Mouse (Mus musculus) heart, adult 8-10 months (tissue): ENCODE data around the gene Olfr433. TPM values are rescaled to one million over a fixed set of nuclear protein-coding genes. Genes with fewer than 3 reads are reported as not detected.

ENCODE experiments used
- total RNA-seq, 4 experiments: library from RNA; stranded (reverse); gene quantifications; 2 replicates each; pipeline ENCODE4 v1.2.4; 2022

Gene Olfr433
- total RNA-seq, 4 experiments from 2014 or later = not detected

Other genes with a start within 250 kb of the Olfr433 start
- 1 to 10 TPM; 1.3 to 2.7 (median 1.5) TPM for gene Ifi211, start 127.7 kb upstream of the Olfr433 start, total RNA-seq
- gene Mndal, start 98.2 kb upstream of the Olfr433 start, total RNA-seq = 10 to 100 TPM in 3 of 4 experiments, 1 to 10 TPM in 1; 8.1 to 16.2 (median 12.3) TPM
- 10 to 100 TPM in 3 of 4 experiments, 1 to 10 TPM in 1; 8.5 to 14.2 (median 12.0) TPM for gene Ifi203, start 98.0 kb upstream of the Olfr433 start, total RNA-seq
- not detected for gene Ifi202b, start 58.0 kb upstream of the Olfr433 start, total RNA-seq
- gene Ifi205, start 8.9 kb upstream of the Olfr433 start, total RNA-seq = 10 to 100 TPM; 11.3 to 19.4 (median 17.3) TPM
- not detected for gene Olfr432, start 8.5 kb downstream of the Olfr433 start, total RNA-seq
- gene Olfr430, start 25.9 kb downstream of the Olfr433 start, total RNA-seq = not detected
- not detected for gene Olfr429, start 43.6 kb downstream of the Olfr433 start, total RNA-seq
- not detected for gene Olfr427, start 56.2 kb downstream of the Olfr433 start, total RNA-seq
- not detected for gene Olfr231, start 80.5 kb downstream of the Olfr433 start, total RNA-seq
- gene Olfr424, start 90.8 kb downstream of the Olfr433 start, total RNA-seq = not detected
- not detected for gene Olfr420, start 114.9 kb downstream of the Olfr433 start, total RNA-seq
- 10 to 100 TPM in 1 of 4 experiments, 1 to 10 TPM in 3; 8.1 to 10.7 (median 8.8) TPM for gene Spta1, start 132.1 kb downstream of the Olfr433 start, total RNA-seq
- not detected for gene Olfr419, start 211.4 kb downstream of the Olfr433 start, total RNA-seq